ENCODE assay signal across 9 mouse cellular contexts in the genomic region with DNA sequence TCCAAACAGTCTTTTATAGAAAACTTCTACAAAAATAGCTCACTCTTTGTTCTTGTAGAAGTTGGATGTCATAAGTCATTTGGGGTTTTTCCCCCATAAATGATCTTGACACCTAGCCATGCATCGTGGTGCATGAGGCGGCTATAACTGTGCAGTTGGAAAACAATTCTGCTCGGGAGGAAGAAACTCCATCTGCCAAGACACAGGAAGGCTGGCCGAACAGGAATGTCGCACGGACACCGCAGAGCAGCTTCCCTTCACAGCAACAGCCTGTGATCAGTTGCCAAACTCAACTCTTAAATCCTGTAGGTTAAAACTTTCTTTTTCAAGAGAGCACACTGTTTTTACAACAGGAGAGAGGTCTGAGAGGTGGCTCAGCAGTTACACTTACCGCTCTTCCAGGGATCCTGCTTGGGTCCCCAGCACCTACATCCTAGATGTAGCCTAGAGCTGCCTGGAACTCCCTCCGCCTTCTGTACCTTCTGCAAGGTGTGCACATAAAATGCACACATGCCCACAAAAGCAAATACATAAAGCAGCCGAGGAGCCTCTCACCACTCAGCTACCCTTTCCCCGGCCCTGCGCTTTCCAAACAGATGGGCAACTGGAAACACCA. TPM values are rescaled to one million over a fixed set of nuclear protein-coding genes. Genes with fewer than 3 reads are reported as not detected.
A peak's percentile ranks its signal among the peaks of the same experiment; 100 is the strongest.
DNase-seq lines count a peak whose midpoint lies in the region; ATAC-seq and TF ChIP-seq lines count a peak whose summit lies in the region.
"Had no signal": no experiment of that assay in that cellular context is flagged by ENCODE, and none has a peak within 500 bp of the region (broad histone marks: within the 10 kb centered on the region; RNA-seq: fewer than 3 reads in every experiment).

No protein-coding gene starts in this region.

- WGBS in lung, embryonic 16.5 days, result 34% methylated on average over 12 of the region's 12 CpGs
- 49% methylated on average over 12 of the region's 12 CpGs for WGBS in embryonic facial prominence, embryonic 14.5 days
- 70% methylated on average over 12 of the region's 12 CpGs for WGBS in small intestine, adult 2 months
- WGBS in forebrain, postnatal 0 days, result 77% methylated on average over 12 of the region's 12 CpGs
- WGBS in forebrain, embryonic 15.5 days, result 82% methylated on average over 12 of the region's 12 CpGs
- 74% methylated on average over 12 of the region's 12 CpGs for WGBS in midbrain, embryonic 11.5 days

- no peak for DNase-seq in lung, postnatal 25 days (ENCODE audit: low spot score)
- DNase-seq in embryonic facial prominence, embryonic 14.5 days (ENCODE audit: low spot score), result peak; percentile 75
- DNase-seq in kidney, adult 9 months, result peak; percentile 50
- DNase-seq in forebrain, postnatal 0 days, result no peak
- DNase-seq in midbrain, embryonic 11.5 days (ENCODE audit: low spot score, missing footprints), result no peak

- peak overlapping the region; percentile 63 for H3K27ac ChIP-seq in lung, embryonic 16.5 days (ENCODE audit: low read length)
- peak overlapping the region; percentile 71 for H3K27ac ChIP-seq in embryonic facial prominence, embryonic 14.5 days (replicated peaks; ENCODE audit: low read depth, low read length)
- peak overlapping the region; percentile 46 for H3K27ac ChIP-seq in small intestine, adult 2 months (ENCODE audit: insufficient read depth, low read depth, low read length)
- no peak overlapping the region for H3K27ac ChIP-seq in forebrain, postnatal 0 days (ENCODE audit: low read depth, low read length)
- no peak overlapping the region for H3K27ac ChIP-seq in forebrain, embryonic 15.5 days (replicated peaks)
- no peak overlapping the region for H3K27ac ChIP-seq in midbrain, embryonic 11.5 days (ENCODE audit: low read depth, low read length)
- H3K27ac ChIP-seq: liver, embryonic 15.5 days had no signal

- H3K4me3 ChIP-seq in lung, embryonic 16.5 days (ENCODE audit: low read length), result no peak overlapping the region
- H3K4me3 ChIP-seq in embryonic facial prominence, embryonic 14.5 days (ENCODE audit: low read depth, low read length), result no peak overlapping the region
- H3K4me3 ChIP-seq in small intestine, adult 2 months (ENCODE audit: low read depth, low read length), result no peak overlapping the region
- H3K4me3 ChIP-seq in forebrain, postnatal 0 days (ENCODE audit: low read depth, low read length), result no peak overlapping the region
- no peak overlapping the region for H3K4me3 ChIP-seq in forebrain, embryonic 15.5 days
- H3K4me3 ChIP-seq in midbrain, embryonic 11.5 days (ENCODE audit: low read depth, low read length), result no peak overlapping the region
- H3K4me3 ChIP-seq: liver, embryonic 15.5 days had no signal

- H3K4me2 ChIP-seq in lung, embryonic 16.5 days (ENCODE audit: low read depth, low read length), result no peak overlapping the region
- peak overlapping the region; percentile 39 for H3K4me2 ChIP-seq in embryonic facial prominence, embryonic 14.5 days (ENCODE audit: low read depth, low read length)
- no peak overlapping the region for H3K4me2 ChIP-seq in forebrain, postnatal 0 days (ENCODE audit: low read depth)
- H3K4me2 ChIP-seq in forebrain, embryonic 15.5 days (replicated peaks), result no peak overlapping the region
- H3K4me2 ChIP-seq in midbrain, embryonic 11.5 days, result no peak overlapping the region
- H3K4me2 ChIP-seq: liver, embryonic 15.5 days had no signal

- no peak overlapping the region for H3K9ac ChIP-seq in lung, embryonic 16.5 days (ENCODE audit: low read length)
- H3K9ac ChIP-seq in embryonic facial prominence, embryonic 14.5 days (ENCODE audit: low read depth, low read length), result no peak overlapping the region
- no peak overlapping the region for H3K9ac ChIP-seq in forebrain, postnatal 0 days
- no peak overlapping the region for H3K9ac ChIP-seq in forebrain, embryonic 15.5 days (replicated peaks)
- H3K9ac ChIP-seq in midbrain, embryonic 11.5 days (ENCODE audit: low read length), result no peak overlapping the region
- H3K9ac ChIP-seq: liver, embryonic 15.5 days had no signal

- TF ChIP-seq CTCF in small intestine, adult 2 months (IDR thresholded peaks at IDR 0.05; ENCODE audit: extremely low read depth, insufficient read length, insufficient replicate concordance, low read depth, low read length), result no peak
- no peak for TF ChIP-seq CTCF in forebrain, postnatal 0 days (IDR thresholded peaks at IDR 0.05; ENCODE audit: low read depth)

- TF ChIP-seq POLR2A in small intestine, adult 2 months (IDR thresholded peaks at IDR 0.05; ENCODE audit: low read depth, low read length), result no peak

- no peaks in the 10 kb centered on the region for H3K9me3 ChIP-seq in lung, embryonic 16.5 days (ENCODE audit: control insufficient read depth, low read length)
- no peaks in the 10 kb centered on the region for H3K9me3 ChIP-seq in embryonic facial prominence, embryonic 14.5 days (ENCODE audit: control insufficient read depth, low read length)
- H3K9me3 ChIP-seq in forebrain, postnatal 0 days (ENCODE audit: low read length), result no peaks in the 10 kb centered on the region
- no peaks in the 10 kb centered on the region for H3K9me3 ChIP-seq in forebrain, embryonic 15.5 days
- no peaks in the 10 kb centered on the region for H3K9me3 ChIP-seq in midbrain, embryonic 11.5 days (ENCODE audit: control insufficient read depth, low read length)
- H3K9me3 ChIP-seq: liver, embryonic 15.5 days had no signal

- H3K36me3 ChIP-seq in lung, embryonic 16.5 days (ENCODE audit: control insufficient read depth, insufficient read depth, low read length), result no peaks in the 10 kb centered on the region
- H3K36me3 ChIP-seq in embryonic facial prominence, embryonic 14.5 days (ENCODE audit: control insufficient read depth, insufficient read depth, low read length), result no peaks in the 10 kb centered on the region
- no peaks in the 10 kb centered on the region for H3K36me3 ChIP-seq in small intestine, adult 2 months (ENCODE audit: control insufficient read depth, insufficient read depth, low read length)
- no peaks in the 10 kb centered on the region for H3K36me3 ChIP-seq in forebrain, postnatal 0 days (ENCODE audit: insufficient read depth)
- H3K36me3 ChIP-seq in forebrain, embryonic 15.5 days, result no peaks in the 10 kb centered on the region
- H3K36me3 ChIP-seq in midbrain, embryonic 11.5 days (ENCODE audit: control insufficient read depth, insufficient read depth, low read length), result no peaks in the 10 kb centered on the region
- H3K36me3 ChIP-seq: liver, embryonic 15.5 days had no signal

- peak; percentile 58 for ATAC-seq in lung, embryonic 16.5 days (ENCODE audit: low read depth)
- ATAC-seq in embryonic facial prominence, embryonic 14.5 days (ENCODE audit: low read depth), result peak; percentile 45
- ATAC-seq in forebrain, postnatal 0 days, result no peak
- no peak for ATAC-seq in forebrain, embryonic 15.5 days (replicated peaks)
- no peak for ATAC-seq in midbrain, embryonic 11.5 days (ENCODE audit: low FRiP score)

- H3K27me3 ChIP-seq in lung, embryonic 16.5 days (ENCODE audit: control insufficient read depth, insufficient read depth, low read depth, low read length), result no peaks in the 10 kb centered on the region
- no peaks in the 10 kb centered on the region for H3K27me3 ChIP-seq in embryonic facial prominence, embryonic 14.5 days (replicated peaks; ENCODE audit: control insufficient read depth, insufficient read depth, low read length)
- H3K27me3 ChIP-seq in small intestine, adult 2 months (ENCODE audit: control insufficient read depth, insufficient read depth, low read length), result no peaks in the 10 kb centered on the region
- no peaks in the 10 kb centered on the region for H3K27me3 ChIP-seq in forebrain, postnatal 0 days (ENCODE audit: insufficient read depth, low read length)
- H3K27me3 ChIP-seq in forebrain, embryonic 15.5 days, result no peaks in the 10 kb centered on the region
- H3K27me3 ChIP-seq in midbrain, embryonic 11.5 days (ENCODE audit: control insufficient read depth, insufficient read depth, low read length), result no peaks in the 10 kb centered on the region
- H3K27me3 ChIP-seq: liver, embryonic 15.5 days had no signal

- peaks cover 22% of the 10 kb centered on the region for H3K4me1 ChIP-seq in lung, embryonic 16.5 days (replicated peaks; ENCODE audit: control insufficient read depth, insufficient read depth, low read length)
- H3K4me1 ChIP-seq in embryonic facial prominence, embryonic 14.5 days (ENCODE audit: control insufficient read depth, insufficient read depth, low read length), result peaks cover 26% of the 10 kb centered on the region
- peaks cover 12% of the 10 kb centered on the region for H3K4me1 ChIP-seq in small intestine, adult 2 months (ENCODE audit: control insufficient read depth, insufficient read depth, insufficient read length, low read length)
- no peaks in the 10 kb centered on the region for H3K4me1 ChIP-seq in forebrain, postnatal 0 days (ENCODE audit: insufficient read depth)
- H3K4me1 ChIP-seq in forebrain, embryonic 15.5 days, result no peaks in the 10 kb centered on the region
- peaks cover 3% of the 10 kb centered on the region; the same call in 1 of the 2 replicates for H3K4me1 ChIP-seq in midbrain, embryonic 11.5 days (ENCODE audit: control insufficient read depth, insufficient read depth, low read length)

RNA-seq across cellular contexts. Expression of gene Cnksr3, which starts 29.4 kb away (rescaled TPM):
- 10.1 and 11.0 TPM in 2 replicates for polyA plus RNA-seq in lung, embryonic 16.5 days (2015; fragmentation: Nextera tagmentation; extraction: Ambion mirVana)
- 10.4 and 10.8 TPM in 2 replicates for polyA plus RNA-seq in embryonic facial prominence, embryonic 14.5 days (2014; fragmentation: Nextera tagmentation; extraction: Ambion mirVana)
- 4.4 and 8.9 TPM in 2 replicates for polyA plus RNA-seq in small intestine, adult 2 months (2012; rRNA removed)
- total RNA-seq in forebrain, postnatal 0 days (2014; rRNA removed), result 2.4 and 3.5 TPM in 2 replicates
- polyA plus RNA-seq in forebrain, postnatal 0 days (2015; fragmentation: Nextera tagmentation; extraction: Ambion mirVana), result 1.8 and 2.0 TPM in 2 replicates
- polyA plus RNA-seq in forebrain, embryonic 15.5 days (2015; fragmentation: Nextera tagmentation; extraction: Ambion mirVana), result 3.1 and 3.5 TPM in 2 replicates
- polyA plus RNA-seq in midbrain, embryonic 11.5 days (2014; fragmentation: Nextera tagmentation; extraction: Ambion mirVana), result 6.7 and 7.4 TPM in 2 replicates

Comparison
In these comparisons a context has a peak if more than half of its experiments do, and no peak if none do; other contexts are left out.
1. ATAC-seq: peak in lung, embryonic 16.5 days (single experiment) and embryonic facial prominence, embryonic 14.5 days (single experiment); none in forebrain, postnatal 0 days (single experiment), forebrain, embryonic 15.5 days (single experiment) and midbrain, embryonic 11.5 days (single experiment).
2. H3K27ac ChIP-seq: peak in lung, embryonic 16.5 days (single experiment), embryonic facial prominence, embryonic 14.5 days (single experiment) and small intestine, adult 2 months (single experiment); none in forebrain, postnatal 0 days (single experiment), forebrain, embryonic 15.5 days (single experiment) and midbrain, embryonic 11.5 days (single experiment).
3. DNase-seq: peak in embryonic facial prominence, embryonic 14.5 days (single experiment) and kidney, adult 9 months (single experiment); none in lung, postnatal 25 days (single experiment), forebrain, postnatal 0 days (single experiment) and midbrain, embryonic 11.5 days (single experiment).